7 mouse cellular contexts compared by ENCODE assay signal in genomic region chr13:107600331-107601131, GRCm38 (mm10).
DNase-seq lines count a peak whose midpoint lies in the region; ATAC-seq lines count a peak whose summit lies in the region.

No protein-coding gene starts in this region.

- H3K27me3 ChIP-seq in forebrain, embryonic 10.5 days (ENCODE audit: poor library complexity, severe bottlenecking) = peaks cover 4% of the 10 kb centered on the region
- H3K27me3 ChIP-seq in hindbrain, embryonic 15.5 days = no peaks in the 10 kb centered on the region
- no peaks in the 10 kb centered on the region for H3K27me3 ChIP-seq in liver, embryonic 11.5 days (replicated peaks; ENCODE audit: control insufficient read depth, insufficient read depth, low read length)
- no peaks in the 10 kb centered on the region for H3K27me3 ChIP-seq in midbrain, embryonic 16.5 days (ENCODE audit: control insufficient read depth, insufficient read depth, low read depth, low read length)

- H3K27ac ChIP-seq in forebrain, embryonic 10.5 days = peak overlapping the region; percentile 74
- no peak overlapping the region for H3K27ac ChIP-seq in hindbrain, embryonic 15.5 days (replicated peaks)
- no peak overlapping the region for H3K27ac ChIP-seq in liver, embryonic 11.5 days (ENCODE audit: low read depth, low read length)
- H3K27ac ChIP-seq in midbrain, embryonic 16.5 days (ENCODE audit: low read length) = no peak overlapping the region

- DNase-seq in adrenal gland, postnatal 25 days = peak; percentile 32
- DNase-seq in forebrain, embryonic 10.5 days (ENCODE audit: extremely low spot score, low spot score) = peak; percentile 52
- no peak for DNase-seq in liver, embryonic 11.5 days (ENCODE audit: low spot score)
- no peak for DNase-seq in MN1 (ENCODE audit: low spot score)

- WGBS in forebrain, embryonic 10.5 days = 34% methylated on average over 22 of the region's 22 CpGs
- 22% methylated on average over 22 of the region's 22 CpGs for WGBS in hindbrain, embryonic 15.5 days
- WGBS in liver, embryonic 11.5 days = 17% methylated on average over 13 of the region's 22 CpGs
- WGBS in midbrain, embryonic 16.5 days = 30% methylated on average over 22 of the region's 22 CpGs

- peaks cover 7% of the 10 kb centered on the region; the same call in 1 of the 2 replicates for H3K9me3 ChIP-seq in forebrain, embryonic 10.5 days
- H3K9me3 ChIP-seq in hindbrain, embryonic 15.5 days = no peaks in the 10 kb centered on the region
- H3K9me3 ChIP-seq in liver, embryonic 11.5 days (ENCODE audit: control insufficient read depth, low read length) = no peaks in the 10 kb centered on the region
- H3K9me3 ChIP-seq in midbrain, embryonic 16.5 days (replicated peaks; ENCODE audit: control insufficient read depth, low read length, poor library complexity, severe bottlenecking) = 0 out of 2 replicates have a peak, but pooled peaks cover 2% of the 10 kb centered on the region

- peak; percentile 76 for ATAC-seq in hindbrain, embryonic 15.5 days (ENCODE audit: low FRiP score, low read depth)
- ATAC-seq in liver, embryonic 11.5 days (replicated peaks; ENCODE audit: low FRiP score) = peak; percentile 62
- ATAC-seq in midbrain, embryonic 16.5 days = peak; percentile 64
- no peak for ATAC-seq in megakaryocyte-erythroid progenitor cell, adult 5-6 weeks (replicated peaks; ENCODE audit: low FRiP score, low TSS enrichment, poor library complexity, severe bottlenecking)

- peak overlapping the region; percentile 26 for H3K4me2 ChIP-seq in hindbrain, embryonic 15.5 days
- H3K4me2 ChIP-seq in liver, embryonic 11.5 days = peak overlapping the region; percentile 39
- H3K4me2 ChIP-seq in midbrain, embryonic 16.5 days (ENCODE audit: low read length) = peak overlapping the region; percentile 12

- no peaks in the 10 kb centered on the region for H3K36me3 ChIP-seq in forebrain, embryonic 10.5 days (replicated peaks)
- H3K36me3 ChIP-seq in hindbrain, embryonic 15.5 days = no peaks in the 10 kb centered on the region
- H3K36me3 ChIP-seq in liver, embryonic 11.5 days (ENCODE audit: control insufficient read depth, insufficient read depth, low read length) = no peaks in the 10 kb centered on the region
- no peaks in the 10 kb centered on the region for H3K36me3 ChIP-seq in midbrain, embryonic 16.5 days (ENCODE audit: control insufficient read depth, insufficient read depth, low read length)

- no peak overlapping the region for H3K9ac ChIP-seq in hindbrain, embryonic 15.5 days
- H3K9ac ChIP-seq in liver, embryonic 11.5 days (ENCODE audit: low read depth, low read length) = no peak overlapping the region
- no peak overlapping the region for H3K9ac ChIP-seq in midbrain, embryonic 16.5 days (ENCODE audit: low read depth, low read length)

- H3K4me3 ChIP-seq in forebrain, embryonic 10.5 days = peak overlapping the region; percentile 27
- no peak overlapping the region for H3K4me3 ChIP-seq in hindbrain, embryonic 15.5 days
- H3K4me3 ChIP-seq in liver, embryonic 11.5 days (ENCODE audit: low read depth, low read length) = no peak overlapping the region
- no peak overlapping the region for H3K4me3 ChIP-seq in midbrain, embryonic 16.5 days (ENCODE audit: low read depth, low read length)

- peaks cover 47% of the 10 kb centered on the region for H3K4me1 ChIP-seq in forebrain, embryonic 10.5 days
- H3K4me1 ChIP-seq in hindbrain, embryonic 15.5 days (replicated peaks) = peaks cover 16% of the 10 kb centered on the region
- H3K4me1 ChIP-seq in liver, embryonic 11.5 days (replicated peaks; ENCODE audit: control insufficient read depth, insufficient read depth, low read length) = no peaks in the 10 kb centered on the region; the same call in 1 of the 2 replicates
- peaks cover 5% of the 10 kb centered on the region for H3K4me1 ChIP-seq in midbrain, embryonic 16.5 days (ENCODE audit: control insufficient read depth, insufficient read depth, low read length)

Comparison
In these comparisons a context has a peak if more than half of its experiments do, and no peak if none do; other contexts are left out.
1. DNase-seq: peak in adrenal gland, postnatal 25 days (single experiment) and forebrain, embryonic 10.5 days (single experiment); none in liver, embryonic 11.5 days (single experiment) and MN1 (single experiment).
2. Peak in every context shown above with its lines, with median percentiles within 50 percentile points of each other: H3K4me2 ChIP-seq.